Mouse (Mus musculus): ENCODE results near the gene Tet3. TPM values are rescaled to one million over a fixed set of nuclear protein-coding genes. Genes with fewer than 3 reads are reported as not detected.

The Tet3 gene
- polyA plus RNA-seq, 1 experiment from 2014 or later: 67.0 TPM

DNA sequence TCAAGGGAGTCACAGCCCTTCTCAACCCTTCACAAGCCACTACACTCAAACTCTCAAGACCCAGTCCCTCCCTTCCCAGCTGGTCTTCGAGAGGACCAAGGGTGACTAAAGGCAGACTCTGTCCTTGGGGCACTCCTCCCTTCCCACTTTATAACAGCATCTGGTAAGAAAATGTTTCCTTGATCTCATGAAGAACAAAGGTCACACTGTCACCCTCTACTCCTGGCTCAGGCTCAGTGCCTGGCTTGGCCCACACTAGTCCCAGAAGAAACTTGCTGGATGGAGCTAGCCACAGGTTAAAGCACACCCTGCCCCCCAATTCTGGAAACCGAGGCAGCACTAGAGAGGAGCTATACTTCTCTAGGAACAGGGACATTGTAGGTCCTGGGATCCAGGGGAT, 13.1 kb downstream of the Tet3 start:
- H3K4me2 ChIP-seq (ENCODE audit: low read depth, low read length): no peak overlapping the region
- no peak overlapping the region for H3K27ac ChIP-seq (ENCODE audit: low read depth, low read length)
- no peak overlapping the region for H3K4me3 ChIP-seq (ENCODE audit: low read depth, low read length)
- no peak overlapping the region for H3K9ac ChIP-seq (replicated peaks; ENCODE audit: low read depth, low read length)
- peaks cover 34% of the 10 kb centered on the region for H3K4me1 ChIP-seq (ENCODE audit: control insufficient read depth, insufficient read depth, low read length)
- H3K36me3 ChIP-seq (ENCODE audit: control insufficient read depth, insufficient read depth, low read length): no peaks in the 10 kb centered on the region
- ATAC-seq (ENCODE audit: low read depth): no peak
- no peaks in the 10 kb centered on the region for H3K9me3 ChIP-seq (ENCODE audit: control insufficient read depth, low read length)
- H3K27me3 ChIP-seq (ENCODE audit: control insufficient read depth, insufficient read depth, low read length): no peaks in the 10 kb centered on the region
- 81% methylated on average over 2 of the region's 2 CpGs for WGBS

DNA sequence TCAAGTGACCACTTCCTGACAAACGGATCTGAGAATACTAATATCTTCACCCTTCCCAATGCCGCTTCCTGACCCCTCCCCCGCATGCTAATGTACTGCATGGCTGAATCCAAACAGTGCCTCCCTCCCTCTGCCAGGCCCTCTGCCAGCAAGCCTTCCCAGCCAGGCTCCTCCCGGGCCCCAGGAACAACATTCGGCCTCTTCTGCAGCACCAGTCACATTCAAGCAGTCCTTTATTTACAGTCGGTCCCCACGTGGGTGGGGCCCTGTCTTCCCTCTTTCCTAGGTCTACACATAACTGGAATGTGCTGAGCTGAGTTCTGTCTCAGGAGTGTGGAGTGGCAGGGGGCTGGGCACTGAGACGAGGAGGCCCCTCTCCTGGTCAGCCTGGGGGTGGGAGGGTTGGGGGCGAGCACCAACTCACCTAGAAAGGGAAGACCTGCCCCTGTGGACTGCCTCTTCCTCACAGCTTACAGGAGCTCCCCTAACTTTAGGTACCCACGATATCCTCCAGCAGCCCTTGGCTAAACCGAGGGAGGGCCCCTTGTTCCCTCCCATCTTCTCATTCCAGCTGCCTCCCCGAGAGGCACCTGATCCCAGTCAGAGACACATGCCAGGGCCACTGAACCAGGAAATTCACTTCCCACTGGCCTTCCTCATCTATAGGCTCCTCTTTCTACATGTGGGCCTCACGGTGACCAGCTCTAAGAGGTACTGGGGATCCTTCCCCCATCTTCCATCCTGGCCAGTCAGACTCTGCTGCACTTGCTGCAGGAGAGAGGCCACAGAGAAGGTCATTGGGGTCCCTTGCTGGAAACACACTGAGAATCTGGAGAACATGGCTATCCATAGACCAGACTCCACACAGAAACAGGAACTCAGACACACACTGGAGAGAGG, 15.2 kb downstream of the Tet3 start:
- 8% methylated on average over 13 of the region's 13 CpGs for WGBS
- H3K4me2 ChIP-seq (ENCODE audit: low read depth, low read length): peak overlapping the region; percentile 67
- peak; percentile 28; the same call in 1 of the 2 replicates for ATAC-seq (ENCODE audit: low read depth)
- no peaks in the 10 kb centered on the region for H3K27me3 ChIP-seq (ENCODE audit: control insufficient read depth, insufficient read depth, low read length)
- no peaks in the 10 kb centered on the region for H3K36me3 ChIP-seq (ENCODE audit: control insufficient read depth, insufficient read depth, low read length)
- H3K9me3 ChIP-seq (ENCODE audit: control insufficient read depth, low read length): no peaks in the 10 kb centered on the region
- H3K27ac ChIP-seq (ENCODE audit: low read depth, low read length): peak overlapping the region; percentile 96
- no peak overlapping the region for H3K4me3 ChIP-seq (ENCODE audit: low read depth, low read length)
- peaks cover 48% of the 10 kb centered on the region for H3K4me1 ChIP-seq (ENCODE audit: control insufficient read depth, insufficient read depth, low read length)
- no peak overlapping the region for H3K9ac ChIP-seq (replicated peaks; ENCODE audit: low read depth, low read length)

DNA sequence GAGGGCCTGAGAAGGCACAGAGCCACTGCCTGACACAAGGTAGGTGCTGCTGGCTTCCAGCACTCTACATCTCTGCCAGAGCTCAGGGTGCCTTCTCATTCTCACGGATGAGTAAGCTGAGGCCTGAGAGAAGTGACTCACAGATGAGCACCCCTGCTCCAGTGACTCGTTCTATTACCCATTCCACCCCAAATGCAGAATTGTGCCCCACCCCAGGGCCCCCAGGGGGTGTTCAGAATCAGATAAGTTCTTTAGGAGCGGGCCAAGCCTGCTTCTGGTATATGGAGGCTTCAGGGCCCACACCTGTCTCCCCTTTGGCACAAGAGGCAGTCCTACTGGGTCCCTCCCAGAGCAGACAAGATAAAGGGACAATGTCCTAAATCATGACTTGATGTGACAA, 16.2 kb downstream of the Tet3 start:
- H3K9ac ChIP-seq (replicated peaks; ENCODE audit: low read depth, low read length): no peak overlapping the region
- H3K27me3 ChIP-seq (ENCODE audit: control insufficient read depth, insufficient read depth, low read length): no peaks in the 10 kb centered on the region
- no peak overlapping the region for H3K4me3 ChIP-seq (ENCODE audit: low read depth, low read length)
- no peaks in the 10 kb centered on the region for H3K36me3 ChIP-seq (ENCODE audit: control insufficient read depth, insufficient read depth, low read length)
- peak overlapping the region; percentile 67 for H3K4me2 ChIP-seq (ENCODE audit: low read depth, low read length)
- 17% methylated on average over 3 of the region's 3 CpGs for WGBS
- peaks cover 58% of the 10 kb centered on the region for H3K4me1 ChIP-seq (ENCODE audit: control insufficient read depth, insufficient read depth, low read length)
- ATAC-seq (ENCODE audit: low read depth): no peak
- peak overlapping the region; percentile 96 for H3K27ac ChIP-seq (ENCODE audit: low read depth, low read length)
- no peaks in the 10 kb centered on the region for H3K9me3 ChIP-seq (ENCODE audit: control insufficient read depth, low read length)

DNA sequence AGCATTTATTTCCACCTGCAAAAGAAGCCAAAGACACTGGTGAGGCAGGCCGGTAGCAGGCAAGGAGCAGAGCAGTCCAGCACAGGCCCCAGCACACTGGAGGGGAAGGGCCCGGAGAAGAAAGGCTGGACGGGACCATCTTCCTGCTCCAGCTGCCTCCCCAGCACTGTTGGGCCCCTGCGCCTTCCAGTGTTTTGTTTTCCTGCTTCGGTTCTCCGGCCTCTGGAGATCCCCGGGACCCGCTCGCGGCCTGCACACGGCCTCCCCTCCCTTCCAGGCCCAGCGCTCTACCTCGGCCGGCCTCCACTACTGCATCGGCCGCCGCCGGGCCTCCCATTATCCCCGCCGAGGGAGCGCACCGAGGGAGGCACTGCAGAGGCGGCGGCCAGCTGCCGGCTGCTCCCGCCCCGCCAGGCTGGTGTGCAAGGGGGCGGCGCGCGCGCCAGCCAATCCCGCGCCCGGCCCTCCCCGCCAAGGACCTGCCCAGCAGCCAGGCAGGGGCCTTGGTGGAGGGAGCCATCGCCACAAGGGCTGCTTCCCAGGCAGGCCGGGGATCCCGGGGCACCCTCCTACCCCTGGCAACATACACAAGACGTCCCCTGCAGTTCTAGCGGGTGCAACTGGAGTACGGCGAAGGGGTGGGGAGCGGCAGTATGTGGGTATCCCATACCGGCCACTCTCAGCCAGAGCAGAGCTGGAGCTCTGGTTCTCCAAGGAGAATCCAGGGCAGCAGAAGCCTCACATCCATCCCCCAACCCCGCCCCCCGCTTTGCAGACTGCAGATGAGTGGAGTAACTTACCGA, 17.4 kb downstream of the Tet3 start:
- Histone ChIP-seq H3K9ac (replicated peaks; ENCODE audit: low read depth, low read length) (peak overlapping the region; percentile 72), H3K4me2 (ENCODE audit: low read depth, low read length) (peak overlapping the region; percentile 67), H3K9me3 (ENCODE audit: control insufficient read depth, low read length) (no peaks in the 10 kb centered on the region), H3K36me3 (ENCODE audit: control insufficient read depth, insufficient read depth, low read length) (no peaks in the 10 kb centered on the region), H3K27ac (ENCODE audit: low read depth, low read length) (peak overlapping the region; percentile 96), H3K4me1 (ENCODE audit: control insufficient read depth, insufficient read depth, low read length) (peaks cover 59% of the 10 kb centered on the region), H3K4me3 (ENCODE audit: low read depth, low read length) (peak overlapping the region; percentile 55), H3K27me3 (ENCODE audit: control insufficient read depth, insufficient read depth, low read length) (no peaks in the 10 kb centered on the region)
- under 1% methylated on average over 48 of the region's 48 CpGs for WGBS
- peak; percentile 91 for ATAC-seq (ENCODE audit: low read depth)

DNA sequence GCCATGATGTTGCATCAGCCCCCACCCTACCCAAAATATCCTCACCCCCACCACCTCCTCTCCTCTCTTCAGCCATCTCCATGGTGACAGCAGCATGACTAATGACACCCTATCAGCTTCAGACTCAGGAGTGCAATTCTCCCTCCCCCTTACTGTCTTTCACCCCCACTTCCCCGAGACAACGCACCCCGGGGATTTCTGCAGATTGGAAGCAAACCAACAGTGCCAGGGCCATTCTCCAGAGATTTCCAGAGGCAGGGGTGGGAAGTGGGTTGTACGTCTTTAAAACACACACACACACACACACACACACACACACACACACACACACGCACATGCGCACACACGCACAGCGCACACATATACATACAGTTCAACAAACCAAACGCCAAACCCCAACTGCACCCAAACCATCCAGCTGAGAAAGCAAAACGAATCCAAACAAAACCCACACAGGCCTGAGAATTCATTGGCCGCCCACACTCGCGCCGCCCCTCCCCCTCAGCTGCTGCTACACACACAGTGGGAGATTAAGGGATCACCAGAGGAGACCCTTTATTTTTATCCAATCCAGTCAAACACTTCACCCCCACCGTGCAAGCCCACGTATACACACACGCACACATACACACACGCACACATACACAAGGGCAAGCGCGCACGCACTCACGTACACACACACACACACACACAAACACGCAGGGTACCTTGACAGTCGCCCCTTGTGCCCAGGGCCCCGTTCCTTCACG, 18.2 kb downstream of the Tet3 start:
- ATAC-seq (ENCODE audit: low read depth): peak; percentile 47
- 3% methylated on average over 26 of the region's 26 CpGs for WGBS
- H3K4me2 ChIP-seq (ENCODE audit: low read depth, low read length): peak overlapping the region; percentile 67
- peak overlapping the region; percentile 96 for H3K27ac ChIP-seq (ENCODE audit: low read depth, low read length)
- H3K9ac ChIP-seq (replicated peaks; ENCODE audit: low read depth, low read length): peak overlapping the region; percentile 72
- peak overlapping the region; percentile 55 for H3K4me3 ChIP-seq (ENCODE audit: low read depth, low read length)
- no peaks in the 10 kb centered on the region for H3K27me3 ChIP-seq (ENCODE audit: control insufficient read depth, insufficient read depth, low read length)
- H3K4me1 ChIP-seq (ENCODE audit: control insufficient read depth, insufficient read depth, low read length): peaks cover 60% of the 10 kb centered on the region
- no peaks in the 10 kb centered on the region for H3K36me3 ChIP-seq (ENCODE audit: control insufficient read depth, insufficient read depth, low read length)
- H3K9me3 ChIP-seq (ENCODE audit: control insufficient read depth, low read length): no peaks in the 10 kb centered on the region

DNA sequence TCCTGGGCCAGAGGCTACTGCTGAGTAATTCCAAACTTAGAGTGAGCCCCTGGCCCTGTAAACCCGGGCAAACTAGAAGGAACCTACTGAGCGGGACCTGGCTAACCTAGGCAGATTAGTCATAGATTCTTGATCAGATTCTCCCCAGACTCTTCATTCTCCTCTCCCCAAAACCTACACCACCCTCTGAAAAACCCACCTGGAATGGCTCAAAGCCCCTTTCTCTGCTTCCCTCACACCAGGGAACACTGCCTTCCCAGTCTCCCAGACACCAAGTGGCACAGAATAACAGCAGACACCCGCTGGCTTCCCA, 18.7 kb downstream of the Tet3 start:
- no peak for ATAC-seq (ENCODE audit: low read depth)
- Histone ChIP-seq H3K4me3 (ENCODE audit: low read depth, low read length) (peak overlapping the region; percentile 55), H3K27me3 (ENCODE audit: control insufficient read depth, insufficient read depth, low read length) (no peaks in the 10 kb centered on the region), H3K36me3 (ENCODE audit: control insufficient read depth, insufficient read depth, low read length) (no peaks in the 10 kb centered on the region), H3K4me1 (ENCODE audit: control insufficient read depth, insufficient read depth, low read length) (peaks cover 65% of the 10 kb centered on the region), H3K4me2 (ENCODE audit: low read depth, low read length) (peak overlapping the region; percentile 67), H3K9ac (replicated peaks; ENCODE audit: low read depth, low read length) (peak overlapping the region; percentile 72), H3K9me3 (ENCODE audit: control insufficient read depth, low read length) (no peaks in the 10 kb centered on the region), H3K27ac (ENCODE audit: low read depth, low read length) (peak overlapping the region; percentile 96)
- WGBS: 27% methylated on average over 3 of the region's 3 CpGs

DNA sequence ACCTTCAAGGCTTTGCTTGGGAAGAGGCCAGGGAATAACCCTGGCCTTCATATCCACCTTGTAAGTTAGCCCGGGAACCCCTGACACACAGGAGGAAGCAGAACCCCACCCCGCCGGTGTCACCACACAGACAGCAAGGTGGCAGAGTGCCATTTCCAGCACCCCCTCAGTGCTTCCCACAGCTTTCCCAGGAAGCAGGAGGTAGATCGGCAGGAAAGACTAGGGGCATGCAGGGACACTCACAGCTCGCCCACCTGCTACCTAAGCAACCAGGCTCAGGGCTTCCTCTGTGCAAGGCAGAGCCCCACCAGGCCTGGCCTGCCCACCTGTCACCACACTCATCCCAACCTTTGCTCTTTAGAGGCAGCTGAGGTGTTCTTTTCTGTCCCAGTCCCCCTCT, 19.1 kb downstream of the Tet3 start:
- H3K9ac ChIP-seq (replicated peaks; ENCODE audit: low read depth, low read length): peak overlapping the region; percentile 72
- no peak for ATAC-seq (ENCODE audit: low read depth)
- H3K4me2 ChIP-seq (ENCODE audit: low read depth, low read length): peak overlapping the region; percentile 67
- H3K4me1 ChIP-seq (ENCODE audit: control insufficient read depth, insufficient read depth, low read length): peaks cover 67% of the 10 kb centered on the region
- 70% methylated on average over 5 of the region's 5 CpGs for WGBS
- peak overlapping the region; percentile 96; the same call in 1 of the 2 replicates for H3K27ac ChIP-seq (ENCODE audit: low read depth, low read length)
- no peaks in the 10 kb centered on the region for H3K9me3 ChIP-seq (ENCODE audit: control insufficient read depth, low read length)
- no peaks in the 10 kb centered on the region for H3K27me3 ChIP-seq (ENCODE audit: control insufficient read depth, insufficient read depth, low read length)
- no peaks in the 10 kb centered on the region for H3K36me3 ChIP-seq (ENCODE audit: control insufficient read depth, insufficient read depth, low read length)
- H3K4me3 ChIP-seq (ENCODE audit: low read depth, low read length): peak overlapping the region; percentile 55

DNA sequence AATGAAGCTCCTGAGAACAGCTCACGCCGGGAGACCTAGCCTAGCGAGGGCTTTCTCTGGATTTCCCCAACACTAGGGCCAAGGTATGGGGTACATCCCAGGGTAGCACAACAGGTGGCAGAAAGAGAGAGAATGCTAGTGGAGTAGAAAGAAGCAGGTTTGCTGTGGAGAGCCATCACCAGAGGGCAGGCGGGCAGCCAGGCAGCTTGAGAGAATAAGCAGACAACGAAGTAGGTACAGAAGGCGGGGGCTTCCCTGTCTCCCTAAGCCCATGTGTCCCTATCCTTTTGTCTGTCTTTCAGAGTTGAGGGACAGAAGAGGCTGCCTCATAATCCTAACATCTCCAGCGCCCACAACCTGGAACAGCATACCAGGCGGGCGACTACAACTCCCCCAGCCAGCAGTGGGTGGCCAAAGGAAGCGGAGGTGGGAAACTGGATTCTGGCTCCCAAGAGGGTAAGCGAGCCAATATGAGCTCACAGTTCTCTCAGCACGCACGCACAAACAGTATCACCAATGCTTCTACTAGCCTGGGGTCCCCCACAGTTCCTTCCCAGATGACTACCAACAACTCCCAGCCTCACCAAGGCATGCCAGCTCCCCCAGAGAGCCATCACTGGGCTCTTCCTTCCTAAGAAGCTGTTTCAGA, 19.6 kb downstream of the Tet3 start:
- H3K4me3 ChIP-seq (ENCODE audit: low read depth, low read length): peak overlapping the region; percentile 55
- no peak for ATAC-seq (ENCODE audit: low read depth)
- no peaks in the 10 kb centered on the region for H3K27me3 ChIP-seq (ENCODE audit: control insufficient read depth, insufficient read depth, low read length)
- no peaks in the 10 kb centered on the region; the same call in 1 of the 2 replicates for H3K36me3 ChIP-seq (ENCODE audit: control insufficient read depth, insufficient read depth, low read length)
- peaks cover 70% of the 10 kb centered on the region for H3K4me1 ChIP-seq (ENCODE audit: control insufficient read depth, insufficient read depth, low read length)
- peak overlapping the region; percentile 72; the same call in 1 of the 2 replicates for H3K9ac ChIP-seq (replicated peaks; ENCODE audit: low read depth, low read length)
- WGBS: 78% methylated on average over 13 of the region's 13 CpGs
- H3K4me2 ChIP-seq (ENCODE audit: low read depth, low read length): peak overlapping the region; percentile 67
- no peaks in the 10 kb centered on the region for H3K9me3 ChIP-seq (ENCODE audit: control insufficient read depth, low read length)
- no peak overlapping the region for H3K27ac ChIP-seq (ENCODE audit: low read depth, low read length)
